Mouse (Mus musculus): Measurements from ENCODE around the gene Nln. TPM values are rescaled to one million over a fixed set of nuclear protein-coding genes. Genes with fewer than 3 reads are reported as not detected.

Nln gene
- total RNA-seq, 1 experiment, result 24.2 TPM

DNA sequence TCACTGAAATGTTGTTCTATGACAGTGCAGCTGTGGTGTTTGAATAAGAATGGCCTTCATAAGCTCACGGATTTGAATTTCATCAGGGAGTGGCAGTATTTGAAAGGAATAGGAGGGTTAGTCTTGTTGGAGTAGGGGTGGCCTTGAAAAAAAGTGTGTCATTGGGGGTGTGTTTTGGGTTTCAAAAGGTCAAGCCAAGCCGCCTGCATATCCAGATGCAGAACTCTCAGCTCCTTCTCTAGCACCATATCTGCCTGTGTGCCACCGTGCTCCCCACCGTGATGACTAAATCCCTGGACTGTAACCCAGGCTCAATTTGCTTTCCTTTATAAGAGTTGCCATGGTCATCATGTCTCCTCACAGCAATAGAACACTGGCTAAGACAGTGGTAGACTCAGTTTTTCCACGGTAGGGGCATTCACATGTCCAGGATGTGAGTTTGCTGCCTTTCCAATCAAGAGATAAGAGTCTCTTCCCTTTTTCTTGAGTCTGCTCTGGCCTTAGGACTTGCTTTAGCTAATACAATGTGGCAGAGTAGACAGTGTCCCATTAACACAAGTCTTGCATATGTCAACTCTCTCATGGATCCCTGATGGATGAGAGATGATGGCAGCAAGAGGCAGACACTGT is 7.7 kb downstream of the Nln start:
- DNase-seq (ENCODE audit: low read depth, low spot score), result no peak
- no peak overlapping the region for H3K27ac ChIP-seq (ENCODE audit: insufficient read depth, low read depth, low read length, poor library complexity, severe bottlenecking)
- in situ Hi-C loops (cut with MboI; ENCODE audit: low sequenced_read_pairs in 2 of 2, unreplicated experiment in 2 of 2), result no loop called here
- no peaks in the 10 kb centered on the region for H3K9me3 ChIP-seq (ENCODE audit: control insufficient read depth, insufficient read depth, low read depth, low read length)
- H3K9ac ChIP-seq (ENCODE audit: insufficient read depth, low read depth, low read length, poor library complexity, severe bottlenecking), result no peak overlapping the region
- no peak for TF ChIP-seq CHD2 (IDR thresholded peaks at IDR 0.05; ENCODE audit: low read depth, low read length)
- no peak for TF ChIP-seq ZNF384 (IDR thresholded peaks at IDR 0.05; ENCODE audit: low read depth, low read length)
- TF ChIP-seq MAFK (IDR thresholded peaks at IDR 0.05; ENCODE audit: insufficient read depth, low read depth, low read length), result no peak
- TF ChIP-seq HCFC1 (IDR thresholded peaks at IDR 0.05; ENCODE audit: borderline replicate concordance, insufficient read depth, low read length), result no peak
- no peak for TF ChIP-seq ZC3H11A (IDR thresholded peaks at IDR 0.05; ENCODE audit: borderline replicate concordance, low read depth, low read length)
- peaks cover 2% of the 10 kb centered on the region; the same call in 1 of the 2 replicates for H3K36me3 ChIP-seq (ENCODE audit: control insufficient read depth, insufficient read depth, low read length, poor library complexity, severe bottlenecking)
- no peak overlapping the region for H3K4me3 ChIP-seq (ENCODE audit: insufficient read depth in 1 of 2, low read depth in 1 of 2, low read length in 2 of 2, poor library complexity in 1 of 2, severe bottlenecking in 1 of 2)
- H3K4me1 ChIP-seq (ENCODE audit: control insufficient read depth in 2 of 2, insufficient read depth in 2 of 2, low read length in 2 of 2, poor library complexity in 1 of 2), result no peaks in the 10 kb centered on the region

- Histone ChIP-seq H3K4me3 (ENCODE audit: insufficient read depth in 1 of 2, low read depth in 1 of 2, low read length in 2 of 2, poor library complexity in 1 of 2, severe bottlenecking in 1 of 2) (no peak overlapping the region), H3K9ac (ENCODE audit: insufficient read depth, low read depth, low read length, poor library complexity, severe bottlenecking) (no peak overlapping the region), H3K9me3 (ENCODE audit: control insufficient read depth, insufficient read depth, low read depth, low read length) (no peaks in the 10 kb centered on the region), H3K4me1 (ENCODE audit: control insufficient read depth in 2 of 2, insufficient read depth in 2 of 2, low read length in 2 of 2, poor library complexity in 1 of 2) (no peaks in the 10 kb centered on the region), H3K27ac (ENCODE audit: insufficient read depth, low read depth, low read length, poor library complexity, severe bottlenecking) (no peak overlapping the region), H3K36me3 (ENCODE audit: control insufficient read depth, insufficient read depth, low read length, poor library complexity, severe bottlenecking) (peaks cover 2% of the 10 kb centered on the region; the same call in 1 of the 2 replicates)
- no peak for DNase-seq (ENCODE audit: low read depth, low spot score)
- in situ Hi-C loops (cut with MboI; ENCODE audit: low sequenced_read_pairs in 2 of 2, unreplicated experiment in 2 of 2), result no loop called here
- TF ChIP-seq ZNF384 (IDR thresholded peaks at IDR 0.05; ENCODE audit: low read depth, low read length), result no peak
- no peak for TF ChIP-seq MAFK (IDR thresholded peaks at IDR 0.05; ENCODE audit: insufficient read depth, low read depth, low read length)
- no peak for TF ChIP-seq HCFC1 (IDR thresholded peaks at IDR 0.05; ENCODE audit: borderline replicate concordance, insufficient read depth, low read length)
- no peak for TF ChIP-seq CHD2 (IDR thresholded peaks at IDR 0.05; ENCODE audit: low read depth, low read length)
- no peak for TF ChIP-seq ZC3H11A (IDR thresholded peaks at IDR 0.05; ENCODE audit: borderline replicate concordance, low read depth, low read length)
These were observed 9.0 kb downstream of the Nln start for GRCm38 (mm10) chr13:104100416-104100815.

GRCm38 (mm10) chr13:104097190-104097589 is 12.2 kb downstream of the Nln start:
- in situ Hi-C loops (cut with MboI; ENCODE audit: low sequenced_read_pairs in 2 of 2, unreplicated experiment in 2 of 2), result no loop called here
- Histone ChIP-seq H3K9ac (ENCODE audit: insufficient read depth, low read depth, low read length, poor library complexity, severe bottlenecking) (no peak overlapping the region), H3K4me1 (ENCODE audit: control insufficient read depth in 2 of 2, insufficient read depth in 2 of 2, low read length in 2 of 2, poor library complexity in 1 of 2) (peaks cover 0 to 2% of the 10 kb centered on the region in 2 experiments; a peak in 1 of 4 replicates), H3K4me3 (ENCODE audit: insufficient read depth in 1 of 2, low read depth in 1 of 2, low read length in 2 of 2, poor library complexity in 1 of 2, severe bottlenecking in 1 of 2) (no peak overlapping the region), H3K36me3 (ENCODE audit: control insufficient read depth, insufficient read depth, low read length, poor library complexity, severe bottlenecking) (peaks cover 3% of the 10 kb centered on the region), H3K9me3 (ENCODE audit: control insufficient read depth, insufficient read depth, low read depth, low read length) (no peaks in the 10 kb centered on the region), H3K27ac (ENCODE audit: insufficient read depth, low read depth, low read length, poor library complexity, severe bottlenecking) (no peak overlapping the region)
- no peak for TF ChIP-seq ZC3H11A (IDR thresholded peaks at IDR 0.05; ENCODE audit: borderline replicate concordance, low read depth, low read length)
- no peak for TF ChIP-seq ZNF384 (IDR thresholded peaks at IDR 0.05; ENCODE audit: low read depth, low read length)
- no peak for TF ChIP-seq CHD2 (IDR thresholded peaks at IDR 0.05; ENCODE audit: low read depth, low read length)
- TF ChIP-seq HCFC1 (IDR thresholded peaks at IDR 0.05; ENCODE audit: borderline replicate concordance, insufficient read depth, low read length), result no peak
- TF ChIP-seq MAFK (IDR thresholded peaks at IDR 0.05; ENCODE audit: insufficient read depth, low read depth, low read length), result no peak
- DNase-seq (ENCODE audit: low read depth, low spot score), result no peak

DNA sequence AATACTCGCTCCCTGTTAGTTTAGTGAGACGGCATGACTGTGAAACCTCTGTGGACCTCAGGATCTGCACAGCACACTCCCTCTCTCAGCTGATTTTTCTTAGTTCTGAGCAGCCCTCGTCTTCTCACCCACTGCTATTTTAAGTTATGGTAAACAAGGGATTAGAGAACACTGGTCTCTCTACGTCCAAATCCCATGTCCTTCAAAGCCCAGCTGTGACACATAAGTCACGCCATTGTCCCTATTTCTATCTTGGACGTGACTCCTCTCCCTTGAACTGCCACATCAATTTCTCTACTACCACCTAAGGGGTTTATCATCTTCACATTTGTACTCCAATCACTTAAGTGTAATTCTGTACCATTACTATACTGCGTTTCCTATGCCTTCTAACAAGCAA is 13.5 kb downstream of the Nln start:
- no peak for DNase-seq (ENCODE audit: low read depth, low spot score)
- TF ChIP-seq ZC3H11A (IDR thresholded peaks at IDR 0.05; ENCODE audit: borderline replicate concordance, low read depth, low read length) (no peak), MAFK (IDR thresholded peaks at IDR 0.05; ENCODE audit: insufficient read depth, low read depth, low read length) (no peak), ZNF384 (IDR thresholded peaks at IDR 0.05; ENCODE audit: low read depth, low read length) (no peak), HCFC1 (IDR thresholded peaks at IDR 0.05; ENCODE audit: borderline replicate concordance, insufficient read depth, low read length) (no peak), CHD2 (IDR thresholded peaks at IDR 0.05; ENCODE audit: low read depth, low read length) (no peak)
- H3K27ac ChIP-seq (ENCODE audit: insufficient read depth, low read depth, low read length, poor library complexity, severe bottlenecking), result no peak overlapping the region
- in situ Hi-C loops (cut with MboI; ENCODE audit: low sequenced_read_pairs in 2 of 2, unreplicated experiment in 2 of 2), result no loop called here
- H3K9me3 ChIP-seq (ENCODE audit: control insufficient read depth, insufficient read depth, low read depth, low read length), result no peaks in the 10 kb centered on the region
- H3K36me3 ChIP-seq (ENCODE audit: control insufficient read depth, insufficient read depth, low read length, poor library complexity, severe bottlenecking), result peaks cover 3% of the 10 kb centered on the region
- H3K9ac ChIP-seq (ENCODE audit: insufficient read depth, low read depth, low read length, poor library complexity, severe bottlenecking), result no peak overlapping the region
- H3K4me3 ChIP-seq (ENCODE audit: insufficient read depth in 1 of 2, low read depth in 1 of 2, low read length in 2 of 2, poor library complexity in 1 of 2, severe bottlenecking in 1 of 2), result no peak overlapping the region
- H3K4me1 ChIP-seq (ENCODE audit: control insufficient read depth in 2 of 2, insufficient read depth in 2 of 2, low read length in 2 of 2, poor library complexity in 1 of 2), result peaks cover 0 to 2% of the 10 kb centered on the region in 2 experiments; a peak in 1 of 4 replicates
